In genomic region chr17:67651506-67651905, GRCm38 (mm10) we compare ENCODE assay signal across 10 mouse cellular contexts. TPM values are rescaled to one million over a fixed set of nuclear protein-coding genes. Genes with fewer than 3 reads are reported as not detected.
DNase-seq lines count a peak whose midpoint lies in the region; ATAC-seq and TF ChIP-seq lines count a peak whose summit lies in the region.
"Had no signal": no experiment of that assay in that cellular context is flagged by ENCODE, and none has a peak within 500 bp of the region (broad histone marks: within the 10 kb centered on the region; RNA-seq: fewer than 3 reads in every experiment).

No protein-coding gene starts in this region.

- no peak overlapping the region for H3K4me2 ChIP-seq in forebrain, postnatal 0 days (ENCODE audit: low read depth)
- H3K4me2 ChIP-seq in lung, postnatal 0 days (replicated peaks; ENCODE audit: low read depth, low read length) = no peak overlapping the region
- H3K4me2 ChIP-seq in stomach, postnatal 0 days (replicated peaks; ENCODE audit: low read depth) = no peak overlapping the region

- no peaks in the 10 kb centered on the region for H3K79me3 ChIP-seq in C2C12 (ENCODE audit: low read depth)

- H3K9ac ChIP-seq in forebrain, postnatal 0 days = no peak overlapping the region
- no peak overlapping the region for H3K9ac ChIP-seq in lung, postnatal 0 days (replicated peaks; ENCODE audit: low read depth)
- H3K9ac ChIP-seq in stomach, postnatal 0 days (ENCODE audit: low read length) = no peak overlapping the region

- H3K79me2 ChIP-seq in C2C12 (ENCODE audit: control insufficient read depth, insufficient read depth) = no peaks in the 10 kb centered on the region

- no peak overlapping the region for H3ac ChIP-seq in C2C12 (ENCODE audit: control insufficient read depth, insufficient read length, low read depth)

- no peak for ATAC-seq in frontal cortex, adult (ENCODE audit: low TSS enrichment)
- ATAC-seq in forebrain, postnatal 0 days = peak; percentile 60; the same call in 1 of the 2 replicates
- peak; percentile 47 for ATAC-seq in lung, postnatal 0 days
- ATAC-seq in stomach, postnatal 0 days (ENCODE audit: low FRiP score, low TSS enrichment) = no peak

- WGBS in forebrain, postnatal 0 days = 4% methylated on average over 4 of the region's 4 CpGs
- 10% methylated on average over 4 of the region's 4 CpGs for WGBS in lung, postnatal 0 days
- 8% methylated on average over 4 of the region's 4 CpGs for WGBS in stomach, postnatal 0 days

- H3K9me3 ChIP-seq in forebrain, postnatal 0 days (ENCODE audit: low read length) = no peaks in the 10 kb centered on the region
- H3K9me3 ChIP-seq in lung, postnatal 0 days (ENCODE audit: low read length) = no peaks in the 10 kb centered on the region
- H3K9me3 ChIP-seq in stomach, postnatal 0 days (ENCODE audit: control insufficient read depth, low read length) = no peaks in the 10 kb centered on the region

- no peaks in the 10 kb centered on the region for H3K4me1 ChIP-seq in forebrain, postnatal 0 days (ENCODE audit: insufficient read depth)
- H3K4me1 ChIP-seq in lung, postnatal 0 days (ENCODE audit: insufficient read depth, low read depth, low read length) = no peaks in the 10 kb centered on the region
- H3K4me1 ChIP-seq in stomach, postnatal 0 days (replicated peaks; ENCODE audit: control insufficient read depth, insufficient read depth) = no peaks in the 10 kb centered on the region

- TF ChIP-seq EP300 in lung, postnatal 0 days (IDR thresholded peaks at IDR 0.05) = no peak
- TF ChIP-seq EP300 in stomach, postnatal 0 days (optimal IDR thresholded peaks at IDR 0.05) = no peak

- H3K4me3 ChIP-seq in C2C12 (ENCODE audit: insufficient read depth, poor library complexity, severe bottlenecking) = no peak overlapping the region
- H3K4me3 ChIP-seq in forebrain, postnatal 0 days (ENCODE audit: low read depth, low read length) = no peak overlapping the region
- H3K4me3 ChIP-seq in lung, postnatal 0 days (ENCODE audit: low read depth, low read length) = no peak overlapping the region
- H3K4me3 ChIP-seq in stomach, postnatal 0 days (ENCODE audit: low read depth, low read length) = no peak overlapping the region

- no peak overlapping the region for H3K27ac ChIP-seq in forebrain, postnatal 0 days (ENCODE audit: low read depth, low read length)
- H3K27ac ChIP-seq in lung, postnatal 0 days (ENCODE audit: low read length) = no peak overlapping the region
- no peak overlapping the region for H3K27ac ChIP-seq in stomach, postnatal 0 days (replicated peaks)

- H3K36me3 ChIP-seq in C2C12 (ENCODE audit: control insufficient read depth, insufficient read depth) = no peaks in the 10 kb centered on the region
- H3K36me3 ChIP-seq in forebrain, postnatal 0 days (ENCODE audit: insufficient read depth) = no peaks in the 10 kb centered on the region
- H3K36me3 ChIP-seq in lung, postnatal 0 days (ENCODE audit: insufficient read depth, low read length) = no peaks in the 10 kb centered on the region
- H3K36me3 ChIP-seq in stomach, postnatal 0 days (ENCODE audit: control insufficient read depth, insufficient read depth, low read length) = no peaks in the 10 kb centered on the region

- DNase-seq in frontal cortex, postnatal 36 days (ENCODE audit: low spot score in 2 of 2) = peak; percentile 22 to 66
- DNase-seq in c-Kit-positive CD71-positive TER-119-positive erythroid progenitor cells, embryonic 14.5 days (ENCODE audit: low spot score) = peak; percentile 34
- peak; percentile 78 for DNase-seq in forebrain, postnatal 0 days
- DNase-seq in kidney, postnatal 25 days = peak; percentile 59 to 81
- peak; percentile 63 for DNase-seq in lung, postnatal 0 days (ENCODE audit: low spot score)
- DNase-seq in stomach, postnatal 0 days (ENCODE audit: low spot score) = peak; percentile 52

- peak; percentile 34 for TF ChIP-seq CTCF in C2C12 (IDR thresholded peaks at IDR 0.05; ENCODE audit: control insufficient read depth, insufficient read depth, insufficient read length)
- TF ChIP-seq CTCF in forebrain, postnatal 0 days (IDR thresholded peaks at IDR 0.05; ENCODE audit: low read depth) = peak; percentile 86
- TF ChIP-seq CTCF in lung, postnatal 0 days (IDR thresholded peaks at IDR 0.05) = peak; percentile 96
- TF ChIP-seq CTCF in stomach, postnatal 0 days (IDR thresholded peaks at IDR 0.05; ENCODE audit: low read depth) = peak; percentile 92

- peaks cover 9% of the 10 kb centered on the region for H3K27me3 ChIP-seq in C2C12 (ENCODE audit: control insufficient read depth, insufficient read depth, insufficient read length)
- no peaks in the 10 kb centered on the region for H3K27me3 ChIP-seq in forebrain, postnatal 0 days (ENCODE audit: insufficient read depth, low read length)
- no peaks in the 10 kb centered on the region for H3K27me3 ChIP-seq in lung, postnatal 0 days (replicated peaks; ENCODE audit: insufficient read depth, low read length)
- no peaks in the 10 kb centered on the region for H3K27me3 ChIP-seq in stomach, postnatal 0 days (ENCODE audit: control insufficient read depth, insufficient read depth, low read length)

TF ChIP-seq in C2C12, 6 proteins besides CTCF, POLR2A, EP300 and RAD21:
- no peak for TF ChIP-seq MYOG (IDR thresholded peaks at IDR 0.05; ENCODE audit: control insufficient read depth, extremely low read depth, insufficient read length)
- no peak for TF ChIP-seq CEBPB (IDR thresholded peaks at IDR 0.05; ENCODE audit: low read depth)
- TF ChIP-seq FOSL1 (IDR thresholded peaks at IDR 0.05; ENCODE audit: insufficient read depth, low read length, poor library complexity, severe bottlenecking) = no peak
- TF ChIP-seq MAX (IDR thresholded peaks at IDR 0.05) = no peak
- TF ChIP-seq USF1 (IDR thresholded peaks at IDR 0.05; ENCODE audit: low read depth) = no peak
- TF ChIP-seq MYOD1 (IDR thresholded peaks at IDR 0.05; ENCODE audit: control insufficient read depth, insufficient read length, low read depth) = no peak

RNA-seq across cellular contexts. Expression of gene Lrrc30, which starts 19.0 kb away (rescaled TPM):
- 0.25 TPM for polyA plus RNA-seq in C2C12 (2012; fragmentation: generic; extraction: Trizol)
- total RNA-seq in forebrain, postnatal 0 days (2014; rRNA removed) = not detected in 2 replicates
- not detected in 2 replicates for polyA plus RNA-seq in forebrain, postnatal 0 days (2015; fragmentation: Nextera tagmentation; extraction: Ambion mirVana)
- not detected in 2 replicates for polyA plus RNA-seq in lung, postnatal 0 days (2015; fragmentation: Nextera tagmentation; extraction: Ambion mirVana)
- polyA plus RNA-seq in stomach, postnatal 0 days (2015; fragmentation: Nextera tagmentation; extraction: Ambion mirVana) = not detected in 2 replicates
- total RNA-seq: left cerebral cortex, adult 8-10 months had no signal
- polyA plus RNA-seq: stomach, embryonic 14.5 days had no signal

RNA-seq across cellular contexts. Expression of gene Lama1, which starts 45.6 kb away (rescaled TPM):
- not detected for polyA plus RNA-seq in C2C12 (2012; fragmentation: generic; extraction: Trizol)
- total RNA-seq in forebrain, postnatal 0 days (2014; rRNA removed) = 9.6 and 21.2 TPM in 2 replicates
- polyA plus RNA-seq in forebrain, postnatal 0 days (2015; fragmentation: Nextera tagmentation; extraction: Ambion mirVana) = 1.8 and 2.9 TPM in 2 replicates
- 0.56 and 0.80 TPM in 2 replicates for polyA plus RNA-seq in lung, postnatal 0 days (2015; fragmentation: Nextera tagmentation; extraction: Ambion mirVana)
- 0.76 and 1.0 TPM in 2 replicates for polyA plus RNA-seq in stomach, postnatal 0 days (2015; fragmentation: Nextera tagmentation; extraction: Ambion mirVana)

Comparison
In these comparisons a context has a peak if more than half of its experiments do, and no peak if none do; other contexts are left out.
1. ATAC-seq: peak in forebrain, postnatal 0 days (single experiment) and lung, postnatal 0 days (single experiment); none in frontal cortex, adult (single experiment) and stomach, postnatal 0 days (single experiment).
2. CTCF ChIP-seq: peak in every context shown above with its lines; median percentile 96 in lung, postnatal 0 days; 92 in stomach, postnatal 0 days; 86 in forebrain, postnatal 0 days; 34 in C2C12.
3. Peak in every context shown above with its lines, with median percentiles within 50 percentile points of each other: DNase-seq.